Mouse (Mus musculus): Measurements from ENCODE around the gene Slc39a1.
"Not testable (repeated sequence)": the region's sequence is repeated elsewhere in the genome, so short reads cannot be mapped to it uniquely, and the experiment has no call there.

Slc39a1 gene

DNA sequence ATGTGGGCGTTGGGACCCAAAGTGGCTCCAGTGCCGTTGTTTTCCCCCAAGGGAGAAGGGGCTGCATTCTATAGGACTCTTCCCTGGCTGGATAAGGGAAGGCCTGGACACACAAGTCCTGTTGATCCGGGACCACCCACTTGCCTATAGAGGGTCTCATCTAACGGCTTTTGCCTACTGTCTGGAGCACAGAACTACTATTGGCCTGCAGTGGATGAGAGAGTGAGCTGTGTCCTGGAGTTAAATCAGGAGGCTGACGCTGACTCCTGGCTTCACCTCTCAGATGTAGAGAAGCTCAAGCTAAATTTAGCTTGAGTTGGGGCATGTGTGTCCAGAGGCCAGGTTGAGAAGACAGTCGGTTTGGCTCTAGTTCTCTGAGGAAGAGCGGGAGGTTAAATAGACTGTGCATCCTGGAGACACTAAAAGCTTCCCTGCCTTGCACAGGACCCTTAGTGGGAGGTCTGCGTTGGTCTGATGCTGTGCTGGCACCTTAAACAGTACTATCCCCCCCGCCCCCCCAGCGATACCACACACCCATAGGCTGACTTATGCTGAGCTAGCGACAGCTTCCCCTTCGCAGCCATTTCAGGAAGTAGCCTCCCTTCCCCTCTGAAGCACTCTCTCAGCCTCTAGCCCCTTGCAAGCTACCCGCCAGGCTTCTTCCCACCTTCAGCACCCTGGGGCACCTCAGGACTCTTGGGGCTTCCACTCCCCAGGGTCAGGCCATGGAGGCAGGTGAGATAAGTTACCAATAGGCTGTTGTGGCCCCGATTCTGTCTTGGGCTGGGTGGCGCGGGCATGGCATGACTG, 18.2 kb downstream of the Slc39a1 start:
- DNase-seq (ENCODE audit: low spot score in 2 of 2): peak; percentile 46 to 52

DNA sequence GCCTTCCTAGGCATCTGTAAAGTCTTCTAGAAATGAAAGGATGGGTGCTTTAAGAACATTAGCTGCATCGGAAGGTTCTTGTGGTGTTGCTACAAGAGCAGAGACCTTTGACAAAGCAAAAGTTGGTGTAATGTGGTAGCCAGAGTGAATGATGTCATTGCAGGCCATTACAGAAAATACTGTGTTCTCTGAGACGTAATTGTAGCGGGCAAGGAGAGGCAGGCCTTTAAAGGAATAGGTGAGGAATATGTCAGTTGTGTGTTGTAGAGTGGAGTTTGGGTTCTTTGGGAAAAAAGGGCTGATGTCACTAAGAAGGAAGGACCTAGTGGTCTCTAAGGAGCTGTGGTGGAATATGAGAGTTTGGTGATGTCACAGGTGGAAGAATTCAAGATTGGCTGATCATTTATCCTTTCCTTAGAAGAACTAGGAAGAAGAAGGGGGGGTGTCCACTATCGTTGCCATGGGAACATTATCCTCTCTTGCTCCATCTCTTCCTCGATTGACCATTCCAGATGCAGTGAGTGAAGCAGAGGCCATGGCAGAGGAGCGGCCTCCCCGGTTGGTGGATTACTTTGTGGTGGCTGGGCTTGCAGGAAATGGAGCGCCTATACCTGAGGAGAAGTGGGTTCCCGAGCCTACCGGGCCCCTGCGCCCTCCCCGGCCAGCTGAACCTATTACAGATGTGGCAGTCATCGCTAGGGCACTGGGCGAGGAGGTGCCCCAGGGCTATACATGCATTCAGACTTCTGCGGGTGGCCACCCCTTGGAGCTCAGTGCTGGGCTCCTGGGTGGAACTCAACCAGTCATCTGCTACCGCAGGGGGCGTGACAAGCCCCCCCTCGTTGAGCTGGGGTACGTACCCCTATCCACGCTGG, 19.2 kb downstream of the Slc39a1 start:
- DNase-seq (ENCODE audit: low spot score in 2 of 2): peak; percentile 32 to 35

GRCm38 (mm10) chr3:90268190-90268589, 20.2 kb downstream of the Slc39a1 start:
- no peak for DNase-seq (ENCODE audit: low spot score in 2 of 2)

DNA sequence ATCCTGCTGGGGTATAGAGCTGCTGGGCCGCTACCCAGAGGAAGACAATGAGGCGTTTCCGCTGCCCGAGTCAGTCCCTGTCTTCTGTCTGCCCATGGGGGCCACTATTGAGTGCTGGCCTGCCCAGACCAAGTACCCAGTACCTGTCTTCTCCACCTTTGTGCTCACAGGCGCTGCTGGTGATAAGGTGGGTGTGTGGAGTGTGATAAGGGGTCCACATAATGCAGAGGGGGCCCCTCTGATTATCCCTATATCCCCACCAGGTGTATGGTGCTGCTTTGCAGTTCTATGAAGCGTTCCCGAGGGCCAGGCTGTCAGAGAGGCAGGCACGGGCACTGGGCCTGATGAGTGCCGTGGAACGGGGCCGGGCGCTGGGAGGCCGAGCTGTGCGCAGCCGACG, 21.0 kb downstream of the Slc39a1 start:
- DNase-seq (ENCODE audit: low spot score in 2 of 2): no peak

DNA sequence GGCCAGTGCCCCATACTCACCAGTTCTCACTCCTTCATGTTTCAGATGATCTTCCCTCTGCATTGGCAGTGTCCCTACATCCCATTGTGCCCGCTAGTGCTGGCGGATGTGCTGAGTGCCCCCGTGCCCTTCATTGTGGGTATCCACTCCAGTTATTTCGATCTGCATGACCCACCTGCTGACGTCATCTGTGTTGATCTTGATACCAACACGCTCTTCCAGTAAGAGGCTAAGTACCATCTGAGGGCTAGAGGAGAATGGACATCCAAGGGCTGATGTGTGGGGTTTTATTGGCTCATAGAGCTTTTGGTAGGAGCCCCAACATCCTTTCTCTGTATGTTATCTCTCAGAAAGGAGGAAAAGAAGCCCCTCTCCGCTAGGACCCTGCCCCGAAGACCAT, 22.8 kb downstream of the Slc39a1 start:
- no peak for DNase-seq (ENCODE audit: low spot score in 2 of 2)

GRCm38 (mm10) chr3:90272170-90272569, 24.2 kb downstream of the Slc39a1 start:
- DNase-seq (ENCODE audit: low spot score in 2 of 2): no peak

DNA sequence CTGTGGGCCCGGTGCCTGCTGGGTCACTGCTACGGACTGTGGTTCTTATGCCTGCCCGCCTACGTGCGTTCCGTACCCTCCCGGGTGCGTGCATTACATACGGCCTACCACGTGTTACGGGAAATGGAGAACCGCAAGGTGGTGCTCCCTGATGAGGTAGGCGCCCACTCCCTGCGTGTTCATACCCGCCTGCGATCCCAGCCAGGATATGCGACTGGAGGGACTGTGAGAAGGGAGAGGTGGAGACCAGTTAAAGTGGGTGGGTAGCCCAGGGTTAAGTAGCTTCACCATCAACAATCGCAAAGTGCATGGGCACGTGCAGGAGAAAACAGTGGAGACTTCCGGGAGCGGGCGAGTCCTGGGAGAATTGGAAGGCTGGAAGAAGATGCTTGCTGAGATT, 25.9 kb downstream of the Slc39a1 start:
- no peak for DNase-seq (ENCODE audit: low spot score in 2 of 2)

- no peak for DNase-seq (ENCODE audit: low spot score in 2 of 2)
Measured at GRCm38 (mm10) chr3:90275286-90275685, 27.3 kb downstream of the Slc39a1 start.

- DNase-seq (ENCODE audit: low spot score in 2 of 2): no peak
Measured at GRCm38 (mm10) chr3:90276858-90277257, 28.9 kb downstream of the Slc39a1 start.

DNA sequence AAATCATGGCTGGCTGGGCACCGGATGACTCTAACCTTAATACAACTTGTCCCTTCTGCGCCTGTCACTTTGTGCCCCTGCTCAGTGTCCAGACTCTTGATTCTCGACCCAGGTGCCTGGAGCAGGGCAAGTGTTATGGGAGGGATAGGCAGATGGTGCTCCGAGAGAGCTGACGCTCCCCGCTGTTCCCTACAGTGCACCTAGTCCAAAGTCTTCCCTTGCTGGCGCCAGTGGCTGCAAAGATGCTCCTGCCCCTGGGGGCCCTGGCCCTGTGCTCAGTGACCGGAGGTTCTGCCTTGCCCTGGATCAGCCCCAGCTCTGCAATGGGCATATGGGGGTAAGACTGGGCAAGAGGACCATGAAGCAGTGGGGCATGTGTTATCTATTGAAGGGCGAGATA, 29.8 kb downstream of the Slc39a1 start:
- DNase-seq (ENCODE audit: low spot score in 2 of 2): no peak

DNA sequence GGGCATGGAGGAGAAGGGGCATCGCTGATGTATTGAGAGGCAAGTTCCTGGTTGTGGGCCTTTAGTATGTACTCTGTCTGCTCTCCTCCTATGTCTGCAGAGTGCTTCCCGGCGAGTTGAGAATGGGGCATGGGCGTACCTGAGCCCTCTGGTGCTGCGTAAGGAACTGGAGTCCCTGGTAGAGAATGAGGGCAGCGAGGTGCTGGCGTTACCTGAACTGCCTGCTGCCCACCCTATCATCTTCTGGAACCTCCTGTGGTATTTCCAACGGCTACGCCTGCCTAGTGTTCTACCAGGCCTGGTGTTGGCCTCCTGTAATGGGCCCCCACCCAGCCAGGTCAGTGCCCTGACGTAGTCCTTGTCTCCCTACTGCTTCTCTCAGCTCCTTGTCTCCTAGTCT, 30.2 kb downstream of the Slc39a1 start:
- no peak for DNase-seq (ENCODE audit: low spot score in 2 of 2)

DNA sequence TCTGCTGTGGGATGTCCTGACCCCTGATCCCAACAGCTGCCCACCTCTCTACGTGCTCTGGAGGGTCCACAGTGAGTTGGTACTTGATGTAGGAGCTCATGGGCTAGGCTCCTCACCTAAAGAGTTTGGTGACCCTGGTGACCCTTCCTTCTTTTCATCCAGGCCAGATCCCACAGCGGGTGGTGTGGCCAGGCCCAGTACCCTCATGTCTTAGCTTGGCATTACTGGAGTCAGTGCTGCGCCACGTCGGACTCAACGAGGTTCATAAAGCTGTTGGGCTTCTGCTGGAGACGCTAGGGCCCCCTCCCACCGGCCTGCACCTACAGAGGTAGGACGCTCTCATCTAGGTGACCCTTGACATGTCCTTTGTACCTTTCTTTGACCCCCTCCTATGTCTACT, 31.2 kb downstream of the Slc39a1 start:
- no peak for DNase-seq (ENCODE audit: low spot score in 2 of 2)

DNA sequence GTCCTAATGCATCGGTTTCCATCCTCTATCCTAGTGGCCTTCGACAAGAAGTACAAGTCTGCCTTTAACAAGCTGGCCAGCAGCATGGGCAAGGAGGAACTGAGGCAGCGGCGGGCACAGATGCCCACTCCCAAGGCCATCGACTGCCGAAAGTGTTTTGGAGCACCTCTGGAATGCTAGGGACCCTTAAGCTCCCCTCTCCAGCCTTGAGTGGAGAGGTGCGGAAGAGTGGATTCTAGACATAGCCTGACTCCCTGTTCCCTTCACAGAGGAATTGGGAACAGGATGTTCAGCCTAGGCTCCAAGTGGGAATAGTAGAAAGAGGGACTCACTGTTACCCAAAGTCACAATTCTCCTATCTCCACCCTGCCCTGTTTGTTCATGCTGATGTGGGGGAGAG, 31.8 kb downstream of the Slc39a1 start:
- DNase-seq (ENCODE audit: low spot score in 2 of 2): no peak

GRCm38 (mm10) chr3:90280708-90281107, 32.7 kb downstream of the Slc39a1 start:
- no peak for DNase-seq (ENCODE audit: low spot score in 2 of 2)

DNA sequence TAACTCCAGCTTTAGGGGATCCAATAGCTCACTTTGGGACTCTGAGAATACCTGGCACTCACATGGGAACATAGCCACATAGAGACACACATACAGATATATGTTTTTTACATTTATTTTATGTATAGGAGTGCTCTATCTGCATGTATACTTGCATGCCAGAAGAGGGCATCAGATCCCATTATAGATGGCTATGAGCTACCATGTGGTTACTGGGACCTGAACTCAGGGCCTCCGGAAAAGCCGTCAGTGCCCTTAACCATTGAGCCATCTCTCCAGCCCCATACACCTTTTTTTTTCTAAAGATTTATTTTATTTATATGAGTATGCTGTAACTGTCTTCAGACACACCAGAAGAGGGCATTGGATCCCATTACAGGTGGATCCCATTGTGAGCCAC, 36.2 kb downstream of the Slc39a1 start:
- no peak for DNase-seq (ENCODE audit: low spot score in 2 of 2)

GRCm38 (mm10) chr3:90289403-90289802, 41.4 kb downstream of the Slc39a1 start:
- DNase-seq (ENCODE audit: low spot score in 2 of 2): not testable (repeated sequence)

DNA sequence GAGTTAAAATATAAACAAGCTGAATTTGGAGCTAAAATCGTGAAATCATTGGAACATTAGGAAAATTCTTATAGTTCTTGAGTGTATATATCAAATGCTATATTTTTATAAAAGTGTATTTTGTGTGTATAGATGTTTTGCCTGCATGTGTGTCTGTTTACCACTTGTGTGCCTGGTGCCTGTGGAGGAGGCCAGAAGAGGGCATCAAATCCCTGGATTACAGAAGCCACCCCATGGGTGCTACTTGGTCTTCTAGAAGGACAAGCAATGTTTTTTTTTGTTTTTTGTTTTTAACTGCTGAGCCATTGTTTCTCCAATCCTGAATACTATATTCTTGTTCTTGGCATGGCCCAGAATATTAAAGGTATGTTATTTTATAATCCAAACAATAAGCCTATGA, 42.6 kb downstream of the Slc39a1 start:
- no peak for DNase-seq (ENCODE audit: low spot score in 2 of 2)

- DNase-seq (ENCODE audit: low spot score in 2 of 2): no peak
Measured at GRCm38 (mm10) chr3:90291982-90292344, 44.0 kb downstream of the Slc39a1 start.

DNA sequence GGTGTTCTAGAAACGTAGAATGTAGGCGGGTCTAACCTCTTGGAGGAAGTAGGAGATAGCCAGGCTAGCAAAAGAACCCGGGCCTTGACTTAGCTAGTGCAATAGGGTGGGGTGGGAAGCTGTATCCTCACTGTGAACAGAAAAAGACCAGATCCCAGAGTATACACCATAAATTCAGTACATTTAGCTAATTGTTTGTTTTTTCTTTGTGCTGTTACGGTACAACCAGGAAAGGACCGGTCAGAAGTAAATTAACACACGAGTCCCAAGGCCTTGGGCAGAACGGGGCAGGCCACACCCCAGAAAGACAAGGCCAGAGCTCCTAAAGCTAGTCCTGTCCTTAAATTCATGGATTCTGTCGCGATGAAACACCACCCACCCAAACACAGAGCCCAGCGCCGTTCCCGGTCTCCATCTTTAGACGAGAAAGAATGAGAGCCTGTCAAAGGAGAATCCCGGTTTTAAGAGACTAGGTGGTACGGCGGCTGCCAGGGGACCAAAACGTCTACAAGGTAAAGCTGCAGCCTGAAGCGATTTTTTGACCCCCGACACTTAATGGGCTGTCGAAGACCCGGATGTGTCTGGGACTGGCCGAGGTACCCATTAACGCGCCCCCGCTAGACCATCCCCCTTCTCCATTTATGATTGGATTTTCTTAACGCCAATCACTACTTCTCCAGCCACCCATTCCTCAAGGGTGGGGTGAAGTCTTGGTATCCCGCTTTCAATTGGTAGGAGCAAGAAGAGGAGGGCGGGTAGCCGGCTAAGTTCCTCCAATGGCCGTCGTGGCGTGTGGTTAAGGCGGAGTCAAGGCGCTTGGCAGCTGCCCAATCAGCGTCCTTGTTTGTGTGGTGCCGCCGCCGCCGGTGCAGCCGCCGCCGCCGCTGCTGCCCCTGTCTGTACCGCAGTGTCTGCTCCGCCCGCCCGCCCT, 44.6 kb downstream of the Slc39a1 start, which contains the start of gene Gatad2b:
Gene Gatad2b (plus strand): TSS at position 834 of the 931 bp plus-strand sequence.
- peak; percentile 98 for DNase-seq (ENCODE audit: low spot score in 2 of 2)

DNA sequence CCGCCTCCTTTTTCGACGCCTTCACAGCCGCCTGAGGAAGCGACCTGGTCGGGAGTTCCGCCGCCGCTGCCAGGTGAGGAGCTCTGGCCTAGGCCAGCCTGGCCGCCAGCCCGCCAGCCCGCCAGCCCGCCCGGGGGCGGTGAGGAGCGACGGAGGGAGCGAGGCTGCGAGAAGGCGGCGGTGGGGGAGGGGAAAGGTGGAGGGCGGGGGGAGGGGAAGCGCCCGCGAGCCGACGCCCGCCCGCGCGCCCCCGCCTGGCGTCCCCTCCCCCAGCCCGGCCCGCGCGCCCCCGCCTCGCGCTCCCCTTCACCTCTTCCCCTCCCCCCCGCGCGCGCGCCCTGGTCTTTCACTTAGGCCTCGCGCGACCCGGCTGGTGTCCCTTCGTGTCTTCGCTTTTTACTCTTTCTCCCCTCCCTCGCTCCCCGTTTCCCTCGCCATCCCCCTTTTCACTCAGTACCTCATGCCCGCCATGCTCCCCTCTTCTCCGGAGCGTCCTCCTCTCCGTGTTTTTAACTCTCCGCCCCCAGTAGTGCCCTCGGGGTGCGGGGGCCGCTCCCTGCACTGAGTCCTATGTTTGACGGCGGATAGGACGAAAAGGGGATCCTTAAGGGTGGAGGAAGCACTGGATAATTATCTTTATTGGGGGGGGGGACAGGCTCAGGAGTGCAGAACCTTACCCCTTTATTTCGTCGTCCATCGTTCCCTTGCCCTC, 45.5 kb downstream of the Slc39a1 start:
- DNase-seq (ENCODE audit: low spot score in 2 of 2): peak; percentile 64 to 85

GRCm38 (mm10) chr3:90294064-90294440, 46.1 kb downstream of the Slc39a1 start:
- no peak for DNase-seq (ENCODE audit: low spot score in 2 of 2)
